In genomic region chr1:170380505-170380904, GRCm38 (mm10) we compare ENCODE assay signal across 15 mouse cellular contexts.
"Had no signal": no experiment of that assay in that cellular context is flagged by ENCODE, and none has a peak within 500 bp of the region (broad histone marks: within the 10 kb centered on the region; RNA-seq: fewer than 3 reads in every experiment).

No protein-coding gene starts in this region.

- H3K27ac ChIP-seq: kidney, embryonic 15.5 days; limb, embryonic 15.5 days; liver, embryonic 12.5 days; midbrain, embryonic 12.5 days; neural tube, embryonic 15.5 days had no signal

- H3K4me1 ChIP-seq: kidney, embryonic 15.5 days; liver, embryonic 12.5 days; neural tube, embryonic 15.5 days had no signal

- DNase-seq: kidney, adult 2 months; kidney, postnatal 14 days; lung, embryonic 14.5 days; lung, postnatal 10 days; lung, postnatal 4 days; right cerebral cortex, postnatal 4 days; spleen, adult 18-20 months; thymus, adult 18-20 months; thymus, postnatal 25 days had no signal

- ATAC-seq: liver, embryonic 12.5 days had no signal

- H3K9ac ChIP-seq: kidney, embryonic 15.5 days; limb, embryonic 15.5 days; liver, embryonic 12.5 days; lung, embryonic 14.5 days; midbrain, embryonic 12.5 days; neural tube, embryonic 15.5 days had no signal

- H3K4me2 ChIP-seq: kidney, embryonic 15.5 days; limb, embryonic 15.5 days; liver, embryonic 12.5 days; lung, embryonic 14.5 days; midbrain, embryonic 12.5 days; neural tube, embryonic 15.5 days had no signal

- H3K4me3 ChIP-seq: kidney, embryonic 15.5 days; limb, embryonic 15.5 days; liver, embryonic 12.5 days; midbrain, embryonic 12.5 days; myocyte; neural tube, embryonic 15.5 days had no signal

- H3K36me3 ChIP-seq: kidney, embryonic 15.5 days; limb, embryonic 15.5 days; liver, embryonic 12.5 days; midbrain, embryonic 12.5 days; neural tube, embryonic 15.5 days had no signal

- H3K9me3 ChIP-seq: kidney, embryonic 15.5 days; limb, embryonic 15.5 days; liver, embryonic 12.5 days; midbrain, embryonic 12.5 days; neural tube, embryonic 15.5 days had no signal

- H3K27me3 ChIP-seq: kidney, embryonic 15.5 days; limb, embryonic 15.5 days; liver, embryonic 12.5 days; neural tube, embryonic 15.5 days had no signal
